Mouse (Mus musculus): Measurements from ENCODE around the gene Cadm2.

Gene Cadm2

GRCm38 (mm10) chr16:66967686-66968085, 653.0 kb downstream of the Cadm2 start:
- in situ Hi-C loops (cut with MboI, MseI): no loop called here

- in situ Hi-C loops (cut with MboI, MseI): no loop called here
Measured at GRCm38 (mm10) chr16:66959146-66959545, 661.6 kb downstream of the Cadm2 start.

GRCm38 (mm10) chr16:66955876-66956275, 664.8 kb downstream of the Cadm2 start:
- in situ Hi-C loops (cut with MboI, MseI): no loop called here

GRCm38 (mm10) chr16:66936332-66936731, 684.4 kb downstream of the Cadm2 start:
- in situ Hi-C loops (cut with MboI, MseI): no loop called here

GRCm38 (mm10) chr16:66925517-66925916, 695.2 kb downstream of the Cadm2 start:
- in situ Hi-C loops (cut with MboI, MseI): no loop called here

GRCm38 (mm10) chr16:66922753-66923152, 698.0 kb downstream of the Cadm2 start:
- in situ Hi-C loops (cut with MboI, MseI): no loop called here

- in situ Hi-C loops (cut with MboI, MseI): no loop called here
Measured at GRCm38 (mm10) chr16:66921414-66921915, 699.2 kb downstream of the Cadm2 start.

GRCm38 (mm10) chr16:66919889-66920402, 700.8 kb downstream of the Cadm2 start:
- in situ Hi-C loops (cut with MboI, MseI): no loop called here

GRCm38 (mm10) chr16:66901801-66902200, 718.9 kb downstream of the Cadm2 start:
- in situ Hi-C loops (cut with MboI, MseI): no loop called here

- in situ Hi-C loops (cut with MboI, MseI): no loop called here
Measured at GRCm38 (mm10) chr16:66900664-66901063, 720.0 kb downstream of the Cadm2 start.

GRCm38 (mm10) chr16:66892359-66892758, 728.3 kb downstream of the Cadm2 start:
- in situ Hi-C loops (cut with MboI, MseI): no loop called here

GRCm38 (mm10) chr16:66891559-66892247, 729.0 kb downstream of the Cadm2 start:
- in situ Hi-C loops (cut with MboI, MseI): no loop called here

- in situ Hi-C loops (cut with MboI, MseI): no loop called here
Measured at GRCm38 (mm10) chr16:66889907-66890306, 730.8 kb downstream of the Cadm2 start.

- in situ Hi-C loops (cut with MboI, MseI): no loop called here
Measured at GRCm38 (mm10) chr16:66882597-66882996, 738.1 kb downstream of the Cadm2 start.

- in situ Hi-C loops (cut with MboI, MseI): no loop called here
Measured at GRCm38 (mm10) chr16:66871201-66871600, 749.5 kb downstream of the Cadm2 start.

- in situ Hi-C loops (cut with MboI, MseI): no loop called here
Measured at GRCm38 (mm10) chr16:66851047-66851446, 769.7 kb downstream of the Cadm2 start.

- in situ Hi-C loops (cut with MboI, MseI): no loop called here
Measured at GRCm38 (mm10) chr16:66824866-66825265, 795.8 kb downstream of the Cadm2 start.

GRCm38 (mm10) chr16:66811495-66811894, 809.2 kb downstream of the Cadm2 start:
- in situ Hi-C loops (cut with MboI, MseI): no loop called here

GRCm38 (mm10) chr16:66798204-66798603, 822.5 kb downstream of the Cadm2 start:
- in situ Hi-C loops (cut with MboI, MseI): no loop called here

- in situ Hi-C loops (cut with MboI, MseI): no loop called here
Measured at GRCm38 (mm10) chr16:66793067-66793466, 827.6 kb downstream of the Cadm2 start.

- in situ Hi-C loops (cut with MboI, MseI): no loop called here
Measured at GRCm38 (mm10) chr16:66771883-66772282, 848.8 kb downstream of the Cadm2 start.

- in situ Hi-C loops (cut with MboI, MseI): no loop called here
Measured at GRCm38 (mm10) chr16:66769545-66769944, 851.2 kb downstream of the Cadm2 start.

GRCm38 (mm10) chr16:66768684-66769389, 851.9 kb downstream of the Cadm2 start:
- in situ Hi-C loops (cut with MboI, MseI): no loop called here

Measured in T-helper 2 cell (primary cell).